Mouse (Mus musculus) common myeloid progenitor, adult 5-6 weeks (primary cell): Measurements from ENCODE around the gene Ppp6r3. TPM values are rescaled to one million over a fixed set of nuclear protein-coding genes. Genes with fewer than 3 reads are reported as not detected.

Source experiments
- ATAC-seq: replicated peaks from 2 replicates; pipeline ENCODE4 v1.8.0; 2016; ENCODE audit warnings: low read depth, mild to moderate bottlenecking, moderate TSS enrichment, inconsistent platforms; ENCODE audit not compliant: poor library complexity, severe bottlenecking
- total RNA-seq: library from RNA; stranded (forward); fragments of 200-1000, 187-1606 nt; gene quantifications from 2 replicates; pipeline ENCODE4 v1.2.3, GENCODE M21; 2017

The Ppp6r3 gene
- total RNA-seq, 1 experiment from 2014 or later, result 111 TPM

DNA sequence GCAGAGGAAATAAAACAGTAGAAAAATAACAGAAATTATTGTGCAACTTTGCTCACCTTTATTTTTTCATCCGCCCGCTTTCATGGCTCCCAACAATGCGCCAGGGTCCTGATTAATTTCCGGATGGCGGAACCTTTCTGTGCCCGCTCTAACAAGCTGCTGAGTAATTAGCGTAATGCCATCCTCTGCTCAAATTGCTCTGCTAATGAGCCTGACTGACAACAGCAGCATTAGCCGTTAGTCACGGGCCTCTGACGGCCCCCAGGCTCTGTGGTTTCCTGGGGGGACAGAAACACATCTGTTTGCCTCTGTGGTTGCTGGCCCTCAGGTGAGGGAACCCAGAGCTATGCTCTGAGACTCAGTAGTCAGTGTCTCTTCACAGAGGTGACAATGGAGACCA, 134.5 kb downstream of the Ppp6r3 start:
- 0 out of 2 replicates have a peak, but pooled peaks have one; percentile 7 for ATAC-seq

- ATAC-seq, result no peak
These were observed 134.9 kb downstream of the Ppp6r3 start for GRCm38 (mm10) chr19:3440667-3441066.

- ATAC-seq, result no peak
These were observed 137.6 kb downstream of the Ppp6r3 start for GRCm38 (mm10) chr19:3437980-3438379.

DNA sequence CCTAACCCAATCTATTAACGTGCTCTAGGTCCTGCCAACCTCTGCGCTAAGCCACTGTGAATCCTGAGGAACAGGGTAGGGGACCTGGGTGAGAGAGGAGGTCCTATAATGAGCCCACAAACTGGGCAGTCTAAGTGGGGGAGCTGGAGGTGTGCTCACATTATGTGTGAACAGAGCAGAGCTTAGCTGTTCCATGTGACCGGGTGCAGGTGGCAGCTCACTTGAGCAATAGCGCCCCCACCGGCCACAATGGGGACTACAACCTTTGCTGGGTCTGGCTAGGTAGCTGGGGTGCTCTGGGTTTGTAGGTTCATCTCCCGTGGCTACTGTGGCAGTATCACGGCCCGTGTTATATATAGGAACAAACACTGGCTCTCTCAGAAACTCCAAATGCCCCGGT, 138.7 kb downstream of the Ppp6r3 start:
- peak; percentile 69 for ATAC-seq

DNA sequence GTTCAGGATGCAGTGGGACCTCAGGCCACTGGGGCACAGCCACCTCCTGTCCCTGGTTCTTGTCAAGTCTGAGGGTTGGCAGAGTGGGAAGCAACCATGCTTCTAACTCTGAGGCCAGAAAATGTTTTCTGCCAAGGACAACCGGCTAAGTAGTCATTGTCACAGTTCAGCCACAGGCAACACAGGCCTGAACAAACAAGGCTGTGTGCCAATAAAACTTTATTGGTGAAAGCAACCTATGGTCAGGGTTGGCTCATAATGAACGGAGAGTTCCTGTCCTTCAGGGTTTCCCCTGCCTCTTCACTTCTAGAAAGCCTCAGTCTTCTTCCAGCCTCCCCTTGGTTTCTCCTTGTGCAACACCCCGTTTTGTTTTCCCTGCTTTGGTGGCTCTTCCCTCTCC, 139.7 kb downstream of the Ppp6r3 start:
- ATAC-seq, result no peak

- ATAC-seq, result no peak
These were observed 140.9 kb downstream of the Ppp6r3 start for GRCm38 (mm10) chr19:3434641-3435040.

DNA sequence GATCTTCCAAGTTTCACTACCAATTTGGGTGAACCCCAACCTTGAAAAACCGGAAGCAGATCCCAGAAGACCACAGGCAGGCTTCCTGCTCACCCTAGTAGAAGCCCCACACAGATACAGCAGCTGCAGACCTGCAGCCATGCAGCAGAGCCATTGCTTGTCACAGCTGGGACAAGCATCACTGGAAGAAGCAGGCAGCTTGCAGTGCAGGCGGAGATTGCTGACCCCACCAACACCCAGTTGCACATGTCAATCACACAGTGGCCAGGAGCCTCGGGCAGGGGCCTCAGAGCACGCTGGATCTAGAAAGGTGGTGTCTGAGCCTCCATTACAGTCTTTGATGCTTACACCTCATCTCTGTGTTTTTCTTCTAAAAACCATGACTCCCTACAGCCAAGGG, 141.4 kb downstream of the Ppp6r3 start:
- ATAC-seq, result 0 out of 2 replicates have a peak, but pooled peaks have one; percentile 23

GRCm38 (mm10) chr19:3431969-3432368, 143.6 kb downstream of the Ppp6r3 start:
- ATAC-seq, result no peak

- no peak for ATAC-seq
These were observed 144.5 kb downstream of the Ppp6r3 start for GRCm38 (mm10) chr19:3431066-3431465.

DNA sequence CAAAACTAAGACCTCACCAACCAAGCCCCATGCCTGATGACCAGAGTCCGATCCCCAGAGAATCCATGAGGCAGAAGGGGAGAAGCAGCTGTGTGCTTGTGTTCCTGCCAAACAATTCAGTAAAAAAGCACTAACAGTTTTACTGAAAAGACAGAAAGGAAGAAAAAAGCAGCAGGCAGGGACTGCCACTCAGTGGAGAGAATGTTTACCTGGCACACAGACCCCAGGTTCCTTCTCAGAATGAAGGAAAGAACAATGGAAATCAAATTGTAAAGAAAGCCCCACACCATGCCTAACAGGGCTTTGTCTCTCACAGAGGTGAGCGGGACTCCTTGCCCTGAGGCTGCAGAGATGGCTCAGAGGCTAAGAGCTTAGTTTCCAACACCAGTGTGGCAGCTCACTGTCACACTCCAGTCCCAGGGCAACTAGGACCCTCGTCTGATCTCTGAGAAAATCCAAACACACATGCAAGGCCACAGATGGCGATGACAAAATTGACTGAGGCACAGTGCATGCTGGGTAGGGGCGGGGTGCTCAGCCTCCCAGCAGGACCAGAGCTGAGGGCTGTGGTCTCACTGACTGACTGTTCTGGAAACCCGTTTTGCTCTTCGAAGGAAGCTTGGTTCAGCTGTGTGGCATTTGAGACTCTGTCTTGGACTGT, 146.3 kb downstream of the Ppp6r3 start:
- ATAC-seq, result no peak

GRCm38 (mm10) chr19:3428057-3428830, 147.3 kb downstream of the Ppp6r3 start:
- ATAC-seq, result no peak

- no peak for ATAC-seq
These were observed 151.3 kb downstream of the Ppp6r3 start for GRCm38 (mm10) chr19:3424214-3424613.

GRCm38 (mm10) chr19:3422981-3423380, 152.6 kb downstream of the Ppp6r3 start:
- ATAC-seq, result peak; percentile 82

- ATAC-seq, result no peak
These were observed 153.1 kb downstream of the Ppp6r3 start for GRCm38 (mm10) chr19:3422488-3422887.

- ATAC-seq, result no peak
These were observed 156.3 kb downstream of the Ppp6r3 start for GRCm38 (mm10) chr19:3419251-3419650.

- ATAC-seq, result peak; percentile 64
These were observed 161.2 kb downstream of the Ppp6r3 start, which contains the start of gene Gal for GRCm38 (mm10) chr19:3414268-3414733. Gene Gal, minus strand, starts transcription at chr19:3414544.

- ATAC-seq, result no peak
These were observed 169.8 kb downstream of the Ppp6r3 start for GRCm38 (mm10) chr19:3405531-3406281.
